Mouse (Mus musculus) G1E-ER4 (cell line): Measurements from ENCODE around the gene Cped1. TPM values are rescaled to one million over a fixed set of nuclear protein-coding genes. Genes with fewer than 3 reads are reported as not detected.

Source experiments
- GATA1 ChIP-seq: IDR thresholded peaks from one replicate; pipeline ENCODE4 v1.8.0; 2012; ENCODE audit warnings: low read length, inconsistent platforms
- polyA plus RNA-seq: library from polyadenylated mRNA; stranded (reverse); fragments of >175 nt; gene quantifications from 2 replicates; pipeline ENCODE4 v1.2.3, GENCODE M21; 2012

Cped1 gene
- not detected in 2 replicates for polyA plus RNA-seq

- TF ChIP-seq GATA1, result no peak
Observed at GRCm38 (mm10) chr6:21985732-21986540, at the start of gene Cped1. Gene Cped1 (plus strand): TSS chr6:21985916.

GRCm38 (mm10) chr6:21937981-21938635 lies 47.6 kb upstream of the Cped1 start:
- TF ChIP-seq GATA1, result no peak

GRCm38 (mm10) chr6:21949226-21949731 lies 36.4 kb upstream of the Cped1 start, which contains the start of gene Ing3:
Gene Ing3 (plus strand): TSS chr6:21949571.
- TF ChIP-seq GATA1, result no peak

- no peak for TF ChIP-seq GATA1
Observed at GRCm38 (mm10) chr6:21949771-21950448, 35.8 kb upstream of the Cped1 start.

GRCm38 (mm10) chr6:21950676-21951075 lies 35.0 kb upstream of the Cped1 start:
- no peak for TF ChIP-seq GATA1

- no peak for TF ChIP-seq GATA1
Observed at GRCm38 (mm10) chr6:21955468-21955867, 30.2 kb upstream of the Cped1 start.

GRCm38 (mm10) chr6:21958922-21959321 lies 26.8 kb upstream of the Cped1 start:
- TF ChIP-seq GATA1, result no peak

GRCm38 (mm10) chr6:21959909-21960308 lies 25.8 kb upstream of the Cped1 start:
- no peak for TF ChIP-seq GATA1

GRCm38 (mm10) chr6:21977532-21977931 lies 8.2 kb upstream of the Cped1 start:
- TF ChIP-seq GATA1, result no peak

- no peak for TF ChIP-seq GATA1
Observed at GRCm38 (mm10) chr6:21981114-21981513, 4.6 kb upstream of the Cped1 start.

- no peak for TF ChIP-seq GATA1
Observed at GRCm38 (mm10) chr6:21984990-21985731, 555 bp upstream of the Cped1 start.

GRCm38 (mm10) chr6:21986660-21987331 lies 1.1 kb downstream of the Cped1 start:
- no peak for TF ChIP-seq GATA1

GRCm38 (mm10) chr6:21987554-21987953 lies 1.8 kb downstream of the Cped1 start:
- TF ChIP-seq GATA1, result no peak

- no peak for TF ChIP-seq GATA1
Observed at GRCm38 (mm10) chr6:21988296-21988695, 2.6 kb downstream of the Cped1 start.

GRCm38 (mm10) chr6:21989081-21989480 lies 3.4 kb downstream of the Cped1 start:
- TF ChIP-seq GATA1, result no peak
